Mouse (Mus musculus): ENCODE data around the gene Gnai2. TPM values are rescaled to one million over a fixed set of nuclear protein-coding genes. Genes with fewer than 3 reads are reported as not detected.
A peak's percentile ranks its signal among the peaks of the same experiment; 100 is the strongest.

Gnai2 gene
- total and polyA plus RNA-seq, 2 experiments from 2014 or later = 223 to 287 TPM

GRCm38 (mm10) chr9:107627387-107628255, 7.5 kb downstream of the Gnai2 start:
- H3K9me3 ChIP-seq (ENCODE audit: low read length) = no peaks in the 10 kb centered on the region
- H3K4me1 ChIP-seq (ENCODE audit: insufficient read depth) = peaks cover 53% of the 10 kb centered on the region
- H3K27me3 ChIP-seq (ENCODE audit: insufficient read depth, low read length) = no peaks in the 10 kb centered on the region
- no peak for ATAC-seq
- DNase-seq = peak; percentile 32
- 13% methylated on average over 20 of the region's 20 CpGs for WGBS
- H3K36me3 ChIP-seq (ENCODE audit: insufficient read depth) = no peaks in the 10 kb centered on the region
- H3K9ac ChIP-seq = peak overlapping the region; percentile 39
- H3K4me2 ChIP-seq (ENCODE audit: low read depth) = peak overlapping the region; percentile 37; the same call in 1 of the 2 replicates
- no peak for TF ChIP-seq CTCF (IDR thresholded peaks at IDR 0.05; ENCODE audit: low read depth)
- peak overlapping the region; percentile 90 for H3K27ac ChIP-seq (ENCODE audit: low read depth, low read length)
- H3K4me3 ChIP-seq (ENCODE audit: low read depth, low read length) = no peak overlapping the region

GRCm38 (mm10) chr9:107626844-107627277, 8.3 kb downstream of the Gnai2 start:
- peaks cover 45% of the 10 kb centered on the region for H3K4me1 ChIP-seq (ENCODE audit: insufficient read depth)
- peak overlapping the region; percentile 90 for H3K27ac ChIP-seq (ENCODE audit: low read depth, low read length)
- DNase-seq = peak; percentile 91
- WGBS = 0% methylated on average over 2 of the region's 2 CpGs
- H3K4me2 ChIP-seq (ENCODE audit: low read depth) = peak overlapping the region; percentile 37
- peak; percentile 84 for ATAC-seq
- H3K27me3 ChIP-seq (ENCODE audit: insufficient read depth, low read length) = no peaks in the 10 kb centered on the region
- no peaks in the 10 kb centered on the region for H3K9me3 ChIP-seq (ENCODE audit: low read length)
- TF ChIP-seq CTCF (IDR thresholded peaks at IDR 0.05; ENCODE audit: low read depth) = peak; percentile 97
- peak overlapping the region; percentile 39 for H3K9ac ChIP-seq
- no peak overlapping the region for H3K4me3 ChIP-seq (ENCODE audit: low read depth, low read length)
- H3K36me3 ChIP-seq (ENCODE audit: insufficient read depth) = no peaks in the 10 kb centered on the region

GRCm38 (mm10) chr9:107626158-107626843, 8.9 kb downstream of the Gnai2 start:
- no peak for DNase-seq
- H3K4me3 ChIP-seq (ENCODE audit: low read depth, low read length) = no peak overlapping the region

GRCm38 (mm10) chr9:107625351-107626128, 9.6 kb downstream of the Gnai2 start:
- DNase-seq = no peak
- peaks cover 34% of the 10 kb centered on the region for H3K4me1 ChIP-seq (ENCODE audit: insufficient read depth)

More at GRCm38 (mm10) chr9:107626158-107626843, 8.9 kb downstream of the Gnai2 start:
- Histone ChIP-seq H3K9me3 (ENCODE audit: low read length) (no peaks in the 10 kb centered on the region), H3K9ac (peak overlapping the region; percentile 39), H3K36me3 (ENCODE audit: insufficient read depth) (no peaks in the 10 kb centered on the region), H3K27ac (ENCODE audit: low read depth, low read length) (peak overlapping the region; percentile 90), H3K4me1 (ENCODE audit: insufficient read depth) (peaks cover 40% of the 10 kb centered on the region), H3K27me3 (ENCODE audit: insufficient read depth, low read length) (no peaks in the 10 kb centered on the region), H3K4me2 (ENCODE audit: low read depth) (peak overlapping the region; percentile 37)
- ATAC-seq = peak; percentile 30
- no peak for TF ChIP-seq CTCF (IDR thresholded peaks at IDR 0.05; ENCODE audit: low read depth)
- 22% methylated on average over 15 of the region's 15 CpGs for WGBS

GRCm38 (mm10) chr9:107624951-107625350, 10.2 kb downstream of the Gnai2 start:
- DNase-seq (no peak), ATAC-seq (no peak)
- TF ChIP-seq CTCF (IDR thresholded peaks at IDR 0.05; ENCODE audit: low read depth) = no peak
- H3K27ac ChIP-seq (ENCODE audit: low read depth, low read length) = 0 out of 2 replicates have a peak overlapping the region, but pooled peaks have one; percentile 24
- H3K4me2 ChIP-seq (ENCODE audit: low read depth) = no peak overlapping the region
- no peak overlapping the region for H3K4me3 ChIP-seq (ENCODE audit: low read depth, low read length)
- H3K9me3 ChIP-seq (ENCODE audit: low read length) = no peaks in the 10 kb centered on the region
- peaks cover 30% of the 10 kb centered on the region for H3K4me1 ChIP-seq (ENCODE audit: insufficient read depth)
- H3K36me3 ChIP-seq (ENCODE audit: insufficient read depth) = peaks cover 3% of the 10 kb centered on the region
- no peaks in the 10 kb centered on the region for H3K27me3 ChIP-seq (ENCODE audit: insufficient read depth, low read length)
- 75% methylated on average over 3 of the region's 3 CpGs for WGBS
- no peak overlapping the region for H3K9ac ChIP-seq

More at GRCm38 (mm10) chr9:107625351-107626128, 9.6 kb downstream of the Gnai2 start:
- H3K4me3 ChIP-seq (ENCODE audit: low read depth, low read length) = no peak overlapping the region
- peak overlapping the region; percentile 90 for H3K27ac ChIP-seq (ENCODE audit: low read depth, low read length)
- H3K27me3 ChIP-seq (ENCODE audit: insufficient read depth, low read length) = no peaks in the 10 kb centered on the region
- peak; percentile 52 for TF ChIP-seq CTCF (IDR thresholded peaks at IDR 0.05; ENCODE audit: low read depth)
- no peak overlapping the region for H3K4me2 ChIP-seq (ENCODE audit: low read depth)
- WGBS = 86% methylated on average over 12 of the region's 12 CpGs
- H3K9ac ChIP-seq = no peak overlapping the region
- no peaks in the 10 kb centered on the region for H3K36me3 ChIP-seq (ENCODE audit: insufficient read depth)
- H3K9me3 ChIP-seq (ENCODE audit: low read length) = no peaks in the 10 kb centered on the region
- no peak for ATAC-seq

GRCm38 (mm10) chr9:107624539-107624938, 10.6 kb downstream of the Gnai2 start:
- no peak overlapping the region for H3K9ac ChIP-seq
- 69% methylated on average over 5 of the region's 5 CpGs for WGBS
- peaks cover 26% of the 10 kb centered on the region for H3K4me1 ChIP-seq (ENCODE audit: insufficient read depth)
- H3K27ac ChIP-seq (ENCODE audit: low read depth, low read length) = 0 out of 2 replicates have a peak overlapping the region, but pooled peaks have one; percentile 24
- ATAC-seq (no peak), DNase-seq (no peak)
- peaks cover 7% of the 10 kb centered on the region for H3K36me3 ChIP-seq (ENCODE audit: insufficient read depth)
- no peaks in the 10 kb centered on the region for H3K27me3 ChIP-seq (ENCODE audit: insufficient read depth, low read length)
- TF ChIP-seq CTCF (IDR thresholded peaks at IDR 0.05; ENCODE audit: low read depth) = no peak
- H3K4me3 ChIP-seq (ENCODE audit: low read depth, low read length) = no peak overlapping the region
- H3K4me2 ChIP-seq (ENCODE audit: low read depth) = no peak overlapping the region
- H3K9me3 ChIP-seq (ENCODE audit: low read length) = no peaks in the 10 kb centered on the region

Data from forebrain, postnatal 0 days (tissue).